Mouse (Mus musculus): ENCODE measurements around the gene Bbs9. TPM values are rescaled to one million over a fixed set of nuclear protein-coding genes. Genes with fewer than 3 reads are reported as not detected.
"Not testable (repeated sequence)": the region's sequence is repeated elsewhere in the genome, so short reads cannot be mapped to it uniquely, and the experiment has no call there.

Gene Bbs9
- polyA plus RNA-seq, 1 experiment from 2014 or later, result 14.9 TPM

DNA sequence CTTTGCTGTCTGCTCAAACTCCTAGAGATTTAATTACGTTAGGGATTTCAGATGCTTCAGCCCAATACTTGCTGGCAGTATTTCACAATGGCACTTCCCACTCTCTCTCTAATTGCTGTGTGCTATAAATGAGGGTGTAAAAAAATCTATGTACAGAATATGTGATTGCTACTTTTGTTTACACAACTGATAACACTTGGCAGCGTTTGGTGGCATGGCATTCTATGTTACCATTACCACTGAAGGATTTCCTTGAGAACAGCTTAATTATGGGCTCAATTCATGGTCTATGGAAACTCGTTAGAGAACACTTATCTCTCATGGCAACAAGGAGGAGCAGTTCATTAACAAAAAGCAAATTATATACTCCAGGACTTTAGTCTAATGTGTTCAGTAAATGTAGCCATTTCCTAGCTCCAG is 351.1 kb downstream of the Bbs9 start:
- no peak overlapping the region for H3K9ac ChIP-seq
- H3K4me2 ChIP-seq, result no peak overlapping the region
- no peaks in the 10 kb centered on the region for H3K36me3 ChIP-seq
- no peak for ATAC-seq (ENCODE audit: low read depth)
- peaks cover 67% of the 10 kb centered on the region for H3K4me1 ChIP-seq (replicated peaks)
- H3K9me3 ChIP-seq, result no peaks in the 10 kb centered on the region
- peak overlapping the region; percentile 35; the same call in 1 of the 2 replicates for H3K27ac ChIP-seq (replicated peaks)
- H3K4me3 ChIP-seq, result no peak overlapping the region
- no peaks in the 10 kb centered on the region for H3K27me3 ChIP-seq
- WGBS, result 35% methylated on average over 3 of the region's 3 CpGs

GRCm38 (mm10) chr9:22827176-22827770 is 351.8 kb downstream of the Bbs9 start:
- no peak overlapping the region for H3K9ac ChIP-seq
- no peak for ATAC-seq (ENCODE audit: low read depth)
- peak overlapping the region; percentile 35 for H3K27ac ChIP-seq (replicated peaks)
- 38% methylated on average over 2 of the region's 2 CpGs for WGBS
- H3K27me3 ChIP-seq, result no peaks in the 10 kb centered on the region
- no peaks in the 10 kb centered on the region for H3K36me3 ChIP-seq
- no peaks in the 10 kb centered on the region for H3K9me3 ChIP-seq
- peaks cover 74% of the 10 kb centered on the region for H3K4me1 ChIP-seq (replicated peaks)
- H3K4me3 ChIP-seq, result no peak overlapping the region
- no peak overlapping the region for H3K4me2 ChIP-seq

GRCm38 (mm10) chr9:22829212-22829960 is 353.9 kb downstream of the Bbs9 start:
- Histone ChIP-seq H3K4me1 (replicated peaks) (peaks cover 74% of the 10 kb centered on the region), H3K4me3 (no peak overlapping the region), H3K4me2 (peak overlapping the region; percentile 28), H3K36me3 (no peaks in the 10 kb centered on the region), H3K27ac (replicated peaks) (peak overlapping the region; percentile 84), H3K27me3 (no peaks in the 10 kb centered on the region), H3K9ac (peak overlapping the region; percentile 53), H3K9me3 (no peaks in the 10 kb centered on the region)
- ATAC-seq (ENCODE audit: low read depth), result peak; percentile 71
- 34% methylated on average over 21 of the region's 21 CpGs for WGBS

DNA sequence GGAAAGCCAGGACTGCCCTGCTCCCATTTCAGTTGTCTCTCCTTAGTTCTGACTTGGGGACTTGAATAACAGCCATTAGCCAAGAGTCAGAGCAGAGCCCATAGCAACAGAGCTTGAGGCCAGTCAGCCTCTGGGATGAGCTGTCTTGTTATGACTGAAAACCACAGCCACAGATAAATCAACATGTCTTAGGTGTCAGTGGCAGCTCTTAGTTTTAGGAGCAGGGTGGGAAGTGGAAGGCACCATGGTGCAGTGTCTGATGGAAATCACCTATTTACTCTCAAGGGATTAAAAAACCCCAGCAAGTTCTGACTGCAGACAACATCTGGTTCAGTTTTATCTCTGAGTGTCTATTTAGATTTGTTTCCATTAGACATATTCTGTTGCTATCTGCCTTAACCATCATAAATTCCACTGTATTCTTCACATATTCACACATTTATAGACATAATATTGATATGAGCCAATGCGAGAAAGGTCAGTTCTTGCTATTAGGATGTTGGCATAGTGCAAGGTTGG is 359.5 kb downstream of the Bbs9 start:
- Histone ChIP-seq H3K27me3 (no peaks in the 10 kb centered on the region), H3K4me1 (replicated peaks) (peaks cover 34% of the 10 kb centered on the region), H3K9me3 (no peaks in the 10 kb centered on the region), H3K4me2 (no peak overlapping the region), H3K9ac (no peak overlapping the region), H3K36me3 (no peaks in the 10 kb centered on the region), H3K4me3 (no peak overlapping the region), H3K27ac (replicated peaks) (no peak overlapping the region)
- 98% methylated on average over 1 of the region's 1 CpGs for WGBS
- ATAC-seq (ENCODE audit: low read depth), result no peak

DNA sequence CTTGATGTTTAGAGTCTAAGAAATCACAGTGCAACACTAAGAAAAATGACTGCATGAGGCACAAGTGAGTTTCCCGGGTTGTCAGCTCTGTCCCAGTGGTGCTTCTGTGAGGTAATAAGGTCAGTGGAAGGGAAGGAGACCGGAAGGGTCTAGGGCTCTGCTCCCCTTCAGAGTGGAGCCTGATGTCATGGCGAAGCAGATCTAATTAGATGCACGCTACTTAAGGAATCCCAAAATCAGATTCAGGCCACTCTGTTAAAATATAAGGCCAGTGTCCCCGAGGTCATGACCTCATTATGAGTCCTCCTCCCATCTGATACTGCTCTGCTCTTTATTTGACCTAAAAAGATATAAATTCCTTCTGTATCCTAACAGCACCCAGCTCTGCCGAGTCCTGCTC is 361.5 kb downstream of the Bbs9 start:
- Histone ChIP-seq H3K27me3 (no peaks in the 10 kb centered on the region), H3K9me3 (no peaks in the 10 kb centered on the region), H3K9ac (no peak overlapping the region), H3K36me3 (no peaks in the 10 kb centered on the region), H3K4me1 (replicated peaks) (peaks cover 15% of the 10 kb centered on the region), H3K4me2 (no peak overlapping the region), H3K4me3 (no peak overlapping the region), H3K27ac (replicated peaks) (no peak overlapping the region)
- ATAC-seq (ENCODE audit: low read depth), result no peak
- WGBS, result 39% methylated on average over 6 of the region's 6 CpGs

- Histone ChIP-seq H3K27ac (replicated peaks) (no peak overlapping the region), H3K4me3 (no peak overlapping the region), H3K27me3 (no peaks in the 10 kb centered on the region), H3K4me2 (no peak overlapping the region), H3K9ac (no peak overlapping the region), H3K9me3 (no peaks in the 10 kb centered on the region), H3K36me3 (no peaks in the 10 kb centered on the region), H3K4me1 (replicated peaks) (peaks cover 12% of the 10 kb centered on the region)
- ATAC-seq (ENCODE audit: low read depth), result no peak
- 26% methylated on average over 4 of the region's 4 CpGs for WGBS
These were observed 362.2 kb downstream of the Bbs9 start for GRCm38 (mm10) chr9:22837702-22838210.

GRCm38 (mm10) chr9:22846048-22846447 is 370.5 kb downstream of the Bbs9 start:
- H3K27ac ChIP-seq (replicated peaks), result no peak overlapping the region
- H3K4me1 ChIP-seq (replicated peaks), result peaks cover 11% of the 10 kb centered on the region
- 94% methylated on average over 2 of the region's 2 CpGs for WGBS
- ATAC-seq (ENCODE audit: low read depth), result no peak
- H3K4me2 ChIP-seq, result no peak overlapping the region
- no peaks in the 10 kb centered on the region for H3K9me3 ChIP-seq
- no peak overlapping the region for H3K4me3 ChIP-seq
- H3K9ac ChIP-seq, result no peak overlapping the region
- H3K36me3 ChIP-seq, result no peaks in the 10 kb centered on the region
- H3K27me3 ChIP-seq, result no peaks in the 10 kb centered on the region

DNA sequence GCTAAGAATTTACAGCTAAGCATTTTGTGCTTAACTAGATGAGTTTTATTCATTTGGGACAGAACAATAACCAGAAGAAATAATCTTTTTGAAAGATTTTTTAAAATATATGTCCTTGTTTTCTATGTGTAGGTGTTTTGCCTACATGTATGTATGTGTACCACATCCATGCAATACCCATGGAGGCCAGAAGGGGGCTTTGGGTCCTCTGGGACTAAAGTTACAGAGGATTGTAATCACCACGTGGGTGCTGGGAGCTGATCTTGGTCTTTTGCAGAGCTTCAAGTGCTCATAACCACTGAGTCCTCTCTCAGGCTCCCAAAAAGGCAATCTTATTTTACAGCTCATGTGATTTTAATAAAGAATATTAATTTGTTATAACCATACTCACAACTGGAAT is 371.3 kb downstream of the Bbs9 start:
- H3K9ac ChIP-seq, result no peak overlapping the region
- no peaks in the 10 kb centered on the region for H3K36me3 ChIP-seq
- H3K27me3 ChIP-seq, result no peaks in the 10 kb centered on the region
- no peak overlapping the region for H3K27ac ChIP-seq (replicated peaks)
- no peak overlapping the region for H3K4me3 ChIP-seq
- H3K4me2 ChIP-seq, result no peak overlapping the region
- H3K9me3 ChIP-seq, result no peaks in the 10 kb centered on the region
- ATAC-seq (ENCODE audit: low read depth), result no peak
- WGBS, result 71% methylated on average over 1 of the region's 1 CpGs
- H3K4me1 ChIP-seq (replicated peaks), result peaks cover 11% of the 10 kb centered on the region

GRCm38 (mm10) chr9:22848800-22849199 is 373.3 kb downstream of the Bbs9 start:
- Histone ChIP-seq H3K4me3 (no peak overlapping the region), H3K27ac (replicated peaks) (no peak overlapping the region), H3K4me1 (replicated peaks) (peaks cover 11% of the 10 kb centered on the region), H3K9me3 (no peaks in the 10 kb centered on the region), H3K9ac (no peak overlapping the region), H3K36me3 (no peaks in the 10 kb centered on the region), H3K4me2 (no peak overlapping the region), H3K27me3 (no peaks in the 10 kb centered on the region)
- no peak for ATAC-seq (ENCODE audit: low read depth)
- WGBS, result 77% methylated on average over 3 of the region's 3 CpGs

DNA sequence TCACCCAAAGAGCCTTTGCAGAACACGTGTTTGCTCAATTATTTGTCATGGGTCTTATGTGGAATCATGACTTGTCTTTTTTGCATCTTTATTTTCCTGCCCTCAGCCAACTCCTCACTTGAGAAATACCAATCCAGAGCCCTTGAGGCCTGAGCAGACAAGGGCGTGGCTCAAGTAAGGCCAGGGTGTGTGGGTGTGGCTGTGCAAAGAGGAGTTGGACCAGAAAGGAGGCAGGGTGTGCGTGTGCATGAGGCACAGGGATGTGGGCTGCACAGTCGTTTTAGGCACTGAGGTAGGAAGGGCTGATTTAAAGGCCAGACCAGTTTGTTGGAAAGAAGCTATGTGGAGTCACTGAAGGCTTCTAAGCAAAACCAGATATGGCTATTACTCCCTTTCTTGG is 373.7 kb downstream of the Bbs9 start:
- Histone ChIP-seq H3K36me3 (no peaks in the 10 kb centered on the region), H3K27me3 (no peaks in the 10 kb centered on the region), H3K4me1 (replicated peaks) (peaks cover 11% of the 10 kb centered on the region), H3K9me3 (no peaks in the 10 kb centered on the region), H3K4me3 (no peak overlapping the region), H3K4me2 (no peak overlapping the region), H3K27ac (replicated peaks) (no peak overlapping the region), H3K9ac (no peak overlapping the region)
- no peak; the same call in 1 of the 2 replicates for ATAC-seq (ENCODE audit: low read depth)
- WGBS, result 72% methylated on average over 4 of the region's 4 CpGs

DNA sequence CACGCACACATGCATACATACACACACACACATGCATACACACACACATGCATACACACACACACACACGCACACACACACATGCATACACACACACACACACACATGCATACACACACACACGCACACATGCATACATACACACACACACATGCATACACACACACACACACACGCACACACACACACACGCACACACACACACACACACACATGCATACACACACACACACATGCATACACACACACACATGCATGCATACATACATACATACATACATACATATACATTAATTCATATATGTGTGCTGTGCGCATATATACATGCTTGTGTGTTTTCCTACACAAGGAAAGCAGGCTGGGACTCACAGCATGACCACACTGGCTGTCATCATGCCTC is 393.6 kb downstream of the Bbs9 start:
- H3K27ac ChIP-seq (replicated peaks); H3K36me3 ChIP-seq; H3K27me3 ChIP-seq; ATAC-seq (ENCODE audit: low read depth); H3K9me3 ChIP-seq; H3K9ac ChIP-seq; H3K4me3 ChIP-seq; H3K4me1 ChIP-seq (replicated peaks); H3K4me2 ChIP-seq: not testable (repeated sequence)
- 73% methylated on average over 6 of the region's 6 CpGs for WGBS

GRCm38 (mm10) chr9:22870661-22871060 is 395.1 kb downstream of the Bbs9 start:
- 65% methylated on average over 3 of the region's 3 CpGs for WGBS
- Histone ChIP-seq H3K4me2 (no peak overlapping the region), H3K4me1 (replicated peaks) (peaks cover 5% of the 10 kb centered on the region; the same call in 1 of the 2 replicates), H3K9ac (no peak overlapping the region), H3K27ac (replicated peaks) (no peak overlapping the region), H3K4me3 (no peak overlapping the region), H3K36me3 (no peaks in the 10 kb centered on the region), H3K27me3 (no peaks in the 10 kb centered on the region), H3K9me3 (no peaks in the 10 kb centered on the region)
- no peak for ATAC-seq (ENCODE audit: low read depth)
